Mouse (Mus musculus) kidney, adult 2 months (tissue): ENCODE results near the gene Sympk.

Source experiments
- CTCF ChIP-seq: fragments of 200-500 bp; conservative IDR thresholded peaks from 2 replicates; pipeline ENCODE4 v1.5.1; 2011; ENCODE audit warnings: low read depth, mild to moderate bottlenecking, control low read depth, low read length, moderate library complexity, mixed read lengths; ENCODE audit not compliant: insufficient read depth, insufficient read length
- POLR2A ChIP-seq: fragments of 200-500 bp; IDR thresholded peaks from one replicate; pipeline ENCODE4 v1.6.1; 2011; ENCODE audit warnings: low read depth, low read length, control low read depth

DNA sequence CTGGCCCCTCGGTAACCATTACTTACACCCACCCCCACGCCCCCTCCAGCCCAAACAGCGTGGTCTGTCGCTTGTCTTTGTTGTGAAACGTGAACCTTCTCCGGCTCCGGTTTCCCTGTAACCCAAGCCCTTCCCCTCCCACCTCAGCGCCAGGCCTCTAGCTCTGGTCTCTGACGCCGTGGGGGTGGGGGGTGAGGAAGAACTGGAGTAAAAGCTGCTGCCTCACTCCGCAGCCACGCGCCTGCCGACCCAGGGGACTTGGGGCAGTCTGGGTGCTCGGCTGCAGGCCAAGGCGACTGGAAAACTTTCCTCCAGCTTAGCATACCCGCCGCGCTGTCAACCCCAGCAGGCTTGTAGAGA, 71.6 kb downstream of the Sympk start:
- no peak for TF ChIP-seq CTCF
- no peak for TF ChIP-seq POLR2A
